Mouse (Mus musculus): ENCODE measurements around the gene Lce3e. TPM values are rescaled to one million over a fixed set of nuclear protein-coding genes. Genes with fewer than 3 reads are reported as not detected.

The Lce3e gene
- total and polyA plus RNA-seq, 3 experiments: not detected

DNA sequence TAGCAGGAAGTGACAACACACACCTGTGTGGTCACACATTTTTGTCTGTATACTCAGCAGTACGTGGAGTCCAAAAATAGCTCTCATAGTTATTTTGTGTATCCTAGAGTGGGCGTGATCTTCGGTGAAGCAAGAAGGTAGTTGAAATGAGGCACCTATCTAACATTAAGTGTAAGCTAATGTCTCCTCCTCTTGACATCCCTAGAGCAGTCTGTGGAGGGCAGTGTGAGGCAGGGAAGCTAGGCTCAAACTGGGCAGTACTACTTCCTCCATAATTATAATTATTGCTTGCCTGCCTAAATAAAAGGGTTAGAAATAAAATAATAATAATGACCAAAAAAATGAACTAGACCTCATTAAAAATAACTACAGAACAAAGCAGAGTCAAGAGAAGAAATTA lies 33.8 kb downstream of the Lce3e start:
- TF ChIP-seq MAFK (IDR thresholded peaks at IDR 0.05; ENCODE audit: insufficient replicate concordance, low read length) (no peak), BHLHE40 (IDR thresholded peaks at IDR 0.05; ENCODE audit: low read depth, low read length) (no peak), ELF1 (IDR thresholded peaks at IDR 0.05; ENCODE audit: low read depth, low read length) (no peak), MXI1 (IDR thresholded peaks at IDR 0.05; ENCODE audit: low read depth, low read length) (no peak), GABPA (IDR thresholded peaks at IDR 0.05; ENCODE audit: insufficient replicate concordance, low read depth, low read length) (no peak), MAX (IDR thresholded peaks at IDR 0.05; ENCODE audit: low read length) (no peak), HCFC1 (IDR thresholded peaks at IDR 0.05; ENCODE audit: low read depth, low read length) (no peak), TBP (conservative IDR thresholded peaks at IDR 0.05; ENCODE audit: low read depth, low read length) (no peak), MEF2A (IDR thresholded peaks at IDR 0.05; ENCODE audit: borderline replicate concordance, low read depth, low read length) (no peak)
- Histone ChIP-seq H3K9ac (ENCODE audit: insufficient read depth, low read depth) (no peak overlapping the region), H3K27me3 (replicated peaks) (no peaks in the 10 kb centered on the region), H3K79me2 (replicated peaks; ENCODE audit: control insufficient read depth, extremely low read depth, insufficient read depth, poor library complexity, severe bottlenecking) (no peaks in the 10 kb centered on the region), H3K9me3 (replicated peaks; ENCODE audit: low read length) (no peaks in the 10 kb centered on the region), H3K27ac (ENCODE audit: insufficient read depth, low read depth) (no peak overlapping the region), H3K36me3 (replicated peaks in 1 of 2; ENCODE audit: control insufficient read depth in 1 of 2, insufficient read depth in 1 of 2, low read length in 1 of 2) (no peaks in the 10 kb centered on the region), H3K4me2 (ENCODE audit: insufficient read depth, low read depth, poor library complexity, severe bottlenecking) (no peak overlapping the region), H3K4me3 (replicated peaks in 1 of 3; ENCODE audit: low read depth in 2 of 3, low read length in 2 of 3, poor library complexity in 1 of 3) (no peak overlapping the region), H3K4me1 (ENCODE audit: control insufficient read depth in 1 of 2, insufficient read depth in 2 of 2) (peaks cover 0 to 2% of the 10 kb centered on the region in 2 experiments; a peak in 1 of 4 replicates)
- no peak for DNase-seq (ENCODE audit: extremely low read depth)
- dilution Hi-C loops (cut with MboI; ENCODE audit: extremely low pct_ligation_motif_present, extremely low pct_unique_long_range_greater_than_20kb, low sequenced_read_pairs): no loop called here
- in situ Hi-C loops (cut with MboI; ENCODE audit: low pct_ligation_motif_present, low pct_unique_long_range_greater_than_20kb, low sequenced_read_pairs): no loop called here

DNA sequence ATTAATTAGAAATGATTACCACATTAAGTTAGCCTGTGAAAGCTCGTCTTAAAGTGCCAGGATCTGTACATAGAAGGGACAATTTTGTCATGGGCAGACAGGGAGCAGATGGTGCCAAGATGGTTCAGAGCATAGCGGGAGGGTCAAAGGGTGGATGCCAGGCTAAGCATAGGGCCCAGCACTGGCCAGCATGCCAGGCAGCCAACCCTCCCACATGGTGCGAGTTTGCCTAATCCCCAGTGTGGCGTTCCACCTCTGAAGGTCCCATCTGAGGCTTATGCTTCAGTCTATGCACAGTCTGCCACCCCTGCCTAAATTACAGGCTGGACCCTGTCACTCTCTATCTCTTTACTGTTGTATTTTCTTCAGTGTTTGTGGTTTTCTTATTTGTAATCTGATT lies 36.0 kb downstream of the Lce3e start:
- DNase-seq (ENCODE audit: extremely low read depth): no peak
- dilution Hi-C loops (cut with MboI; ENCODE audit: extremely low pct_ligation_motif_present, extremely low pct_unique_long_range_greater_than_20kb, low sequenced_read_pairs) (no loop called here), in situ Hi-C loops (cut with MboI; ENCODE audit: low pct_ligation_motif_present, low pct_unique_long_range_greater_than_20kb, low sequenced_read_pairs) (no loop called here)
- Histone ChIP-seq H3K4me1 (ENCODE audit: control insufficient read depth in 1 of 2, insufficient read depth in 2 of 2) (peaks cover 0 to 2% of the 10 kb centered on the region in 2 experiments; a peak in 1 of 4 replicates), H3K9me3 (replicated peaks; ENCODE audit: low read length) (no peaks in the 10 kb centered on the region), H3K27ac (ENCODE audit: insufficient read depth, low read depth) (no peak overlapping the region), H3K4me2 (ENCODE audit: insufficient read depth, low read depth, poor library complexity, severe bottlenecking) (no peak overlapping the region), H3K36me3 (replicated peaks in 1 of 2; ENCODE audit: control insufficient read depth in 1 of 2, insufficient read depth in 1 of 2, low read length in 1 of 2) (no peaks in the 10 kb centered on the region), H3K79me2 (replicated peaks; ENCODE audit: control insufficient read depth, extremely low read depth, insufficient read depth, poor library complexity, severe bottlenecking) (no peaks in the 10 kb centered on the region), H3K4me3 (replicated peaks in 1 of 3; ENCODE audit: low read depth in 2 of 3, low read length in 2 of 3, poor library complexity in 1 of 3) (no peak overlapping the region), H3K9ac (ENCODE audit: insufficient read depth, low read depth) (no peak overlapping the region), H3K27me3 (replicated peaks) (no peaks in the 10 kb centered on the region)
- TF ChIP-seq CHD1 (IDR thresholded peaks at IDR 0.05; ENCODE audit: low read depth, low read length): no peak
- TF ChIP-seq UBTF (IDR thresholded peaks at IDR 0.05; ENCODE audit: low read depth, low read length): no peak

DNA sequence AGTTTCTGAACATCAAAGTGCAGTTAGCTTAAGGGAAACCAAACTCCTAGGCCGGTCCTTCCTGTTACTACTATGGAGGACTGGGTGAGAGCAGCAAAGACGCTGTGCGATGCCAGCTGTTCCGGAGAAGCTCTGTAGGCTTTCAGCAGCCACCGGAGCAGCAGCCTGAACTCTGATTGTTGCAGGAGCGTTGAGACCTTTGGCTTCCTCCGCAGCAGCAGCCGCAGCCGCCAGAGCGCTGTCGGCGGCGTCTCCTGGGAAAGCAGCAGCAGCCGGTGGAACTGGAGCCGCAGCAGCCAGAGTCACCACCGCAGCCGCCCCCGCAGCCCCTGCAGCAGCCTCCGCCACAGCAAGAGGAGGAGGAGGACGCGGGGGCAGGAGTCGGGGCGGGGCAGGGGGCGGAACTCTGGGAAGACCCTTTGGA lies 47.5 kb downstream of the Lce3e start:
- H3K4me3 ChIP-seq (replicated peaks in 1 of 3; ENCODE audit: low read depth in 2 of 3, low read length in 2 of 3, poor library complexity in 1 of 3): no peak overlapping the region
- peaks cover 0 to 31% of the 10 kb centered on the region in 2 experiments; a peak in 2 of 4 replicates for H3K4me1 ChIP-seq (ENCODE audit: control insufficient read depth in 1 of 2, insufficient read depth in 2 of 2)
- H3K27ac ChIP-seq (ENCODE audit: insufficient read depth, low read depth): no peak overlapping the region
- dilution Hi-C loops (cut with MboI; ENCODE audit: extremely low pct_ligation_motif_present, extremely low pct_unique_long_range_greater_than_20kb, low sequenced_read_pairs): no loop called here
- H3K4me2 ChIP-seq (ENCODE audit: insufficient read depth, low read depth, poor library complexity, severe bottlenecking): no peak overlapping the region
- no peak for TF ChIP-seq JUN (IDR thresholded peaks at IDR 0.05; ENCODE audit: insufficient read depth, low read depth, low read length)
- no peak for TF ChIP-seq MYC (IDR thresholded peaks at IDR 0.05; ENCODE audit: low read depth, low read length)
- TF ChIP-seq JUND (conservative IDR thresholded peaks at IDR 0.05; ENCODE audit: low read depth, low read length): no peak
- TF ChIP-seq ZC3H11A (IDR thresholded peaks at IDR 0.05; ENCODE audit: low read depth, low read length): no peak
- TF ChIP-seq MXI1 (IDR thresholded peaks at IDR 0.05; ENCODE audit: low read depth, low read length): no peak
- no peak overlapping the region for H3K9ac ChIP-seq (ENCODE audit: insufficient read depth, low read depth)
- no peaks in the 10 kb centered on the region for H3K9me3 ChIP-seq (replicated peaks; ENCODE audit: low read length)
- in situ Hi-C loops (cut with MboI; ENCODE audit: low pct_ligation_motif_present, low pct_unique_long_range_greater_than_20kb, low sequenced_read_pairs): no loop called here
- no peaks in the 10 kb centered on the region for H3K27me3 ChIP-seq (replicated peaks)
- no peaks in the 10 kb centered on the region for H3K79me2 ChIP-seq (replicated peaks; ENCODE audit: control insufficient read depth, extremely low read depth, insufficient read depth, poor library complexity, severe bottlenecking)
- no peaks in the 10 kb centered on the region for H3K36me3 ChIP-seq (replicated peaks in 1 of 2; ENCODE audit: control insufficient read depth in 1 of 2, insufficient read depth in 1 of 2, low read length in 1 of 2)
- DNase-seq (ENCODE audit: extremely low read depth): no peak
